Mouse (Mus musculus) E14TG2a.4 (cell line): Measurements from ENCODE around the gene Tmod2.

Experiments
- CTCF ChIP-seq: conservative IDR thresholded peaks from 2 replicates; pipeline ENCODE4 v1.5.1; 2014; ENCODE audit warnings: low read length
- NANOG ChIP-seq: IDR thresholded peaks from 2 replicates; pipeline ENCODE4 v1.6.1; 2014; ENCODE audit warnings: borderline replicate concordance, low read length, mixed read lengths

DNA sequence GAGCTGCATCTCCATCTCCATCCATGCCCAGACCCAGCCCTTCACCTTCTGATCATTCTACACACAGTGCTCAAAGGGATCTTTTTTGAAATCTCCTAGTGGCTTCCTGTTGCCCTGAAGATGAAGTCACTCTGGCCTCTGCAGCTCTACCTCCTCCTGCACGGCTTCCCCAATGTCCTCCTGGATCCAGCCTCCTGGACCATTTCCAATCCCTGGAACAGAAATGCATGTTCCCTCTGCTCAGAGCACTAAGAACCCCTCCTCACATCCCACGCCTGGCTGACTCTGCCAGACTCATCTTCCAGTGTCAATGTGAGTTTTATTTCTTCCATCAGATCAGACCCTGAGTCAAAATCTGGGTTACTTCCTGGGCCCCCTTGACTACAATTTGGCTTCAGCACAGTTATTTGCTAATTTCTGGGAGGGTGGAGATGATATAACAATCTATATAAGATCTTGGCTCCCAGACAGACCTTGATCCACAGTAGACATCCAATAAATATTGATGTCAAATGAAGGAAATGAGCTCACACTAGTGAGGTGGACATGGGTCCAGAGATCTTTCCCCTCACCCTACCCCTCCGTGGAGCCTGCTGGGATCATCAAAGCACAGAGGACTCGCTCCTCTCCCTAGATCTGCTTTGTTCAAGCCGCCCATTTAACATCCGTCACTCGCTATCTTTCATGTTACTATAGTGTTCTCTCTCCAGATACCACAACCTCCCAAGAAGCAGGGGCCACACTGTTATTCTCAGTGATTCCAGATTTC is 10.8 kb downstream of the Tmod2 start:
- TF ChIP-seq CTCF: no peak
- TF ChIP-seq NANOG: no peak
